24 mouse cellular contexts compared by ENCODE assay signal in genomic region chr4:45746451-45746850, GRCm38 (mm10). TPM values are rescaled to one million over a fixed set of nuclear protein-coding genes. Genes with fewer than 3 reads are reported as not detected.
DNase-seq lines count a peak whose midpoint lies in the region; ATAC-seq lines count a peak whose summit lies in the region.
"Had no signal": no experiment of that assay in that cellular context is flagged by ENCODE, and none has a peak within 500 bp of the region (broad histone marks: within the 10 kb centered on the region; RNA-seq: fewer than 3 reads in every experiment).

No protein-coding gene starts in this region.

- no peak overlapping the region for H3K4me2 ChIP-seq in intestine, embryonic 14.5 days (ENCODE audit: low read length)
- no peak overlapping the region for H3K4me2 ChIP-seq in intestine, embryonic 16.5 days (ENCODE audit: low read depth, low read length)
- no peak overlapping the region for H3K4me2 ChIP-seq in embryonic facial prominence, embryonic 12.5 days (replicated peaks)
- H3K4me2 ChIP-seq: embryonic facial prominence, embryonic 15.5 days; heart, embryonic 11.5 days; heart, embryonic 15.5 days; hindbrain, embryonic 12.5 days had no signal

- H3K9me3 ChIP-seq in heart, embryonic 10.5 days = no peaks in the 10 kb centered on the region
- no peaks in the 10 kb centered on the region for H3K9me3 ChIP-seq in intestine, embryonic 14.5 days (ENCODE audit: control insufficient read depth, low read length)
- no peaks in the 10 kb centered on the region for H3K9me3 ChIP-seq in intestine, embryonic 16.5 days (ENCODE audit: control insufficient read depth, low read length)
- no peaks in the 10 kb centered on the region for H3K9me3 ChIP-seq in megakaryocyte, embryonic 14.5 days
- H3K9me3 ChIP-seq in embryonic facial prominence, embryonic 12.5 days = no peaks in the 10 kb centered on the region
- H3K9me3 ChIP-seq: embryonic facial prominence, embryonic 15.5 days; forebrain, embryonic 10.5 days; heart, embryonic 15.5 days; hindbrain, embryonic 12.5 days had no signal

- ATAC-seq in intestine, embryonic 14.5 days (replicated peaks; ENCODE audit: low FRiP score, low TSS enrichment, low read depth) = 0 out of 2 replicates have a peak, but pooled peaks have one; percentile 60
- no peak for ATAC-seq in intestine, embryonic 16.5 days
- no peak for ATAC-seq in megakaryocyte, adult 5-6 weeks (ENCODE audit: poor library complexity, severe bottlenecking)
- 0 out of 2 replicates have a peak, but pooled peaks have one; percentile 30 for ATAC-seq in embryonic facial prominence, embryonic 12.5 days (ENCODE audit: insufficient number of reproducible peaks, insufficient read depth, low FRiP score, low TSS enrichment)
- ATAC-seq: activated CD4-positive, CD25-positive, alpha-beta regulatory T cell, adult 4 months; forebrain, embryonic 14.5 days; inflammation-experienced regulatory T-cells, adult 6 months; Patski had no signal

- peaks cover 18% of the 10 kb centered on the region for H3K27me3 ChIP-seq in heart, embryonic 10.5 days (ENCODE audit: insufficient read depth, poor library complexity, severe bottlenecking)
- H3K27me3 ChIP-seq in intestine, embryonic 14.5 days (replicated peaks; ENCODE audit: control insufficient read depth, insufficient read depth, low read length) = no peaks in the 10 kb centered on the region
- no peaks in the 10 kb centered on the region for H3K27me3 ChIP-seq in intestine, embryonic 16.5 days (replicated peaks; ENCODE audit: control insufficient read depth, insufficient read depth, low read length)
- peaks cover 18% of the 10 kb centered on the region for H3K27me3 ChIP-seq in megakaryocyte, embryonic 14.5 days (replicated peaks)
- no peaks in the 10 kb centered on the region for H3K27me3 ChIP-seq in embryonic facial prominence, embryonic 12.5 days
- H3K27me3 ChIP-seq: CH12.LX; embryonic facial prominence, embryonic 15.5 days; heart, embryonic 15.5 days; hindbrain, embryonic 12.5 days; Patski had no signal

- intact Hi-C loops in heart, postnatal 36 days (cut with DNase I) = no loop called here

- H3K36me3 ChIP-seq in heart, embryonic 10.5 days = no peaks in the 10 kb centered on the region
- H3K36me3 ChIP-seq in intestine, embryonic 14.5 days (ENCODE audit: control insufficient read depth, insufficient read depth, low read length) = no peaks in the 10 kb centered on the region
- no peaks in the 10 kb centered on the region for H3K36me3 ChIP-seq in intestine, embryonic 16.5 days (ENCODE audit: control insufficient read depth, insufficient read depth, low read length)
- H3K36me3 ChIP-seq in megakaryocyte, embryonic 14.5 days (replicated peaks; ENCODE audit: low read length) = no peaks in the 10 kb centered on the region
- H3K36me3 ChIP-seq in embryonic facial prominence, embryonic 12.5 days = no peaks in the 10 kb centered on the region
- H3K36me3 ChIP-seq: embryonic facial prominence, embryonic 15.5 days; forebrain, embryonic 10.5 days; heart, embryonic 15.5 days; hindbrain, embryonic 12.5 days had no signal

- WGBS in heart, embryonic 10.5 days = 85% methylated on average over 3 of the region's 3 CpGs
- 88% methylated on average over 3 of the region's 3 CpGs for WGBS in intestine, embryonic 14.5 days
- WGBS in intestine, embryonic 16.5 days = 90% methylated on average over 3 of the region's 3 CpGs
- 82% methylated on average over 3 of the region's 3 CpGs for WGBS in embryonic facial prominence, embryonic 12.5 days

- no peak overlapping the region for H3K4me3 ChIP-seq in heart, embryonic 10.5 days
- H3K4me3 ChIP-seq in intestine, embryonic 14.5 days (ENCODE audit: low read depth, low read length) = no peak overlapping the region
- no peak overlapping the region for H3K4me3 ChIP-seq in intestine, embryonic 16.5 days (ENCODE audit: low read length)
- peak overlapping the region; percentile 4 for H3K4me3 ChIP-seq in megakaryocyte, embryonic 14.5 days (replicated peaks)
- no peak overlapping the region for H3K4me3 ChIP-seq in embryonic facial prominence, embryonic 12.5 days
- H3K4me3 ChIP-seq: embryonic facial prominence, embryonic 15.5 days; forebrain, embryonic 10.5 days; heart, embryonic 15.5 days; hindbrain, embryonic 12.5 days had no signal

- DNase-seq in heart, embryonic 10.5 days (ENCODE audit: low spot score) = no peak
- DNase-seq in heart, postnatal 36 days = no peak
- DNase-seq in intestine, embryonic 14.5 days (ENCODE audit: low spot score) = no peak
- DNase-seq: adrenal gland, postnatal 14 days; cerebellum, adult 11-12 months; cerebellum, adult 9-10 months; cerebellum, postnatal 25 days; gastrocnemius, postnatal 10 days; heart, adult 18-20 months; heart, postnatal 14 days had no signal

- no peak overlapping the region for H3K9ac ChIP-seq in intestine, embryonic 14.5 days (ENCODE audit: low read length)
- H3K9ac ChIP-seq in intestine, embryonic 16.5 days (ENCODE audit: low read depth, low read length) = no peak overlapping the region
- no peak overlapping the region for H3K9ac ChIP-seq in embryonic facial prominence, embryonic 12.5 days
- H3K9ac ChIP-seq: embryonic facial prominence, embryonic 15.5 days; heart, embryonic 15.5 days; hindbrain, embryonic 12.5 days had no signal

- H3K4me1 ChIP-seq in heart, embryonic 10.5 days = peaks cover 25% of the 10 kb centered on the region
- H3K4me1 ChIP-seq in intestine, embryonic 14.5 days (replicated peaks; ENCODE audit: control insufficient read depth, insufficient read depth, low read length) = 0 out of 2 replicates have a peak, but pooled peaks cover 6% of the 10 kb centered on the region
- 0 out of 2 replicates have a peak, but pooled peaks cover 6% of the 10 kb centered on the region for H3K4me1 ChIP-seq in intestine, embryonic 16.5 days (ENCODE audit: control insufficient read depth, insufficient read depth, low read length)
- no peaks in the 10 kb centered on the region; the same call in 1 of the 2 replicates for H3K4me1 ChIP-seq in megakaryocyte, embryonic 14.5 days
- no peaks in the 10 kb centered on the region; the same call in 1 of the 2 replicates for H3K4me1 ChIP-seq in embryonic facial prominence, embryonic 12.5 days
- H3K4me1 ChIP-seq: embryonic facial prominence, embryonic 15.5 days had no signal

- H3K27ac ChIP-seq in heart, embryonic 10.5 days = 0 out of 2 replicates have a peak overlapping the region, but pooled peaks have one; percentile 25
- no peak overlapping the region for H3K27ac ChIP-seq in intestine, embryonic 14.5 days (ENCODE audit: low read depth)
- H3K27ac ChIP-seq in intestine, embryonic 16.5 days (ENCODE audit: low read length) = no peak overlapping the region
- no peak overlapping the region for H3K27ac ChIP-seq in embryonic facial prominence, embryonic 12.5 days
- H3K27ac ChIP-seq: embryonic facial prominence, embryonic 15.5 days; forebrain, embryonic 10.5 days; heart, embryonic 15.5 days; hindbrain, embryonic 12.5 days had no signal

RNA-seq across cellular contexts. Expression of gene Aldh1b1, which starts 52.4 kb away (rescaled TPM):
- 46.1 and 80.9 TPM in 2 replicates for polyA plus RNA-seq in heart, embryonic 10.5 days (2016; fragmentation: Nextera tagmentation; extraction: Ambion mirVana)
- total RNA-seq in heart, postnatal 36 days (2021) = 10 to 100 TPM; 12.4 to 13.0 TPM
- polyA plus RNA-seq in intestine, embryonic 14.5 days (2014; fragmentation: Nextera tagmentation; extraction: Ambion mirVana) = 96.9 and 115 TPM in 2 replicates
- 638 and 702 TPM in 2 replicates for polyA plus RNA-seq in intestine, embryonic 16.5 days (2015; fragmentation: Nextera tagmentation; extraction: Ambion mirVana)
- polyA plus RNA-seq in megakaryocyte, embryonic 14.5 days (2012; ENCODE audit: insufficient read depth, low replicate concordance) = 2.6 TPM in 1 of 2 replicates, not detected in the other
- total RNA-seq in megakaryocyte, adult 5-6 weeks (2015) = 10.4 and 11.6 TPM in 2 replicates
- total RNA-seq in megakaryocyte, adult 5-6 weeks (2017) = 36.2 and 41.9 TPM in 2 replicates
- polyA plus RNA-seq in embryonic facial prominence, embryonic 12.5 days (2016; fragmentation: Nextera tagmentation; extraction: Ambion mirVana) = 3.8 and 5.3 TPM in 2 replicates

Comparison
In these comparisons a context has a peak if more than half of its experiments do, and no peak if none do; other contexts are left out.
1. ATAC-seq: peak in intestine, embryonic 14.5 days (single experiment) and embryonic facial prominence, embryonic 12.5 days (single experiment); none in intestine, embryonic 16.5 days (single experiment) and megakaryocyte, adult 5-6 weeks (single experiment).